Mouse (Mus musculus) A20 (cell line): ENCODE measurements around the gene Rbp2.

Experiments used
- DNase-seq: peaks from one replicate; pipeline ENCODE4 v3.0.0-alpha.2; 2011; ENCODE audit warnings: low read depth, low spot score

Gene Rbp2

DNA sequence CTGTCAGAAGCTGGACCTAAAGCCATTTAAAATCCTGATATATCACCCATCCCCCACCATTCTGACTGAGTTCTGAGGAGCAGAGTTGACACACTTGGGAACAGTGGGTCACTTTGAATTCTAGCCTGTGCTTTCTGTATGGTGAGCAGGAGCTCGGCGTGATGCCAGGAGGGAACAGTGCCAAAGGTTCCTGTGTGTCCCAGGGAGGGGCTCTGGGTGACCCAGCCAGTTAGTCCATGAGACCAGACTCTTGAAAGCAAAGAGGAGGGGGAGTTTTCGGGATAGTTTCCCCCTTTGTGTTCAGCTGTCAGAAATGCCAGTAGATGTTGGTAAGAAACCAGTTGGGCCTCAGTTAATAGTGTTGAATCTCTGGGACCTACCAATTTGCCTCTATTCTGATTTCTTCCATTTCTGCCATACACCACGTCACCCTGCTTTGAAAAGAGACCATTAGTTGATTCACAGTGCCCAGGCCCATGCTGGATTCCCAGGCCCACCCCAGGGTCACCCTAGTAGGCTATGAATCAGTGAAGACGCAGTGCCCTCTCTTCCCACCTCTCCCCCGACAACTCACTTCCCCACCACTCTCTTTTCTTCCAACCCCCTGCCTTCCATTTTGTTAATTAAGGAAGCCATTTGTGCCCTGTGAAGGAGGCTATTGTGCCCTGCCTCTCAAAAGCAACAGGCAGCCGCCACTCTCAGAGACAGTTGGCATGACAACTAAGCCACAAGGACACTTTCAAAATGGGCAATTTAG, 39.0 kb downstream of the Rbp2 start:
- DNase-seq = no peak

DNA sequence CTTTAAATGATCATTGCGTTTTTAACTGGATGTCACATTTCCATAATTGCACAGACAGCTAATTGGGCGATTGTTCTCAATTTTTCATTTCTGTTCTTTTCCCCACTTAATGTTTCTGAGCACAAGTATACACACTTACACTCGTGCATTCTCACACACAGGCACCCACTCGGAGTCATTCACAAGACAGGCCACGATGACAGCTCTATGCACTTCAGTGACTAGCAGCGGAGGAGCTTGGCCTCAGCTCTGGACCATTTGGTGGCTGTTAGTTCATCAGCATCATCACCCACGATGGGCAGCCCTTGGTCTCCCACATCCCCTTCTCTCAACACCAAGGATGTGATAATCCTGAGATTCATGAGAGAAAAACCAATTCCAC, 39.6 kb downstream of the Rbp2 start:
- no peak for DNase-seq

DNA sequence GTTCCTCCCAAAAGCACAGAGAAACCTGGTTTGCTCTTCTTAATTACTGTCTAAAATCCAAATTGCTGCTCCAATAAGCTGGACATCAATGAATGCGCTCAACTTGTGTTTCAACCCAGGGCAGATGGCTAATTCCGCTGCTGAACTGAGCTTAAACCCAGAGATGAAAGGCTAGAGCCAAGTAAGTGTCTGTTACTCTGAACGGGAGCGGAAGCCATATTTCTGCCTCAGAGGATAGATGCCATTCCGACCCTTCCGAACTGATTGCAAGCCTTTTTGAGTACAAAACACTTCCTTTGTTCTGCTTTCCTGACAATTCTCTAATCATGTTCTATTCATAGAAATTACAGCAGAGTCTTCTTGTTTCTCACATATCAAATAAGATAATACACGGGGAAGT, 41.3 kb downstream of the Rbp2 start:
- no peak for DNase-seq

DNA sequence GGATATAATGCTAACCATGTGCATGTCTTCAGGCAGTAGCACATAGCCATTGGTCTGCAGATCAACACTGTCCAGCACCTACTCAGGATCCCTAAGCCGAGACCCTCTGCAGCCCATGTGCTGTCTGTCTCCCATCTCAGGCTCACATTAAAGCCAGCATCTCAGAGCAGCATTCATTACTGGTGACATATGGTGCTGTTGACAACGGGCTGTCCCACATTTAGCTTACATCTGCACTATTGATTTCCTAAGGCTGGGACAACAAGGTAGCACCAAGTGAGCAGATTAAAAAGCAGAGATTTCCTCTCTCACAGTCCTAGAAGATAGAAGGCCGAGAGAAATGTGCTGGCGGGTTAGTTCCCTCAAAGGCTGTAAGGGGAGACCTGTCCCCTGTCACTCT, 43.9 kb downstream of the Rbp2 start:
- DNase-seq = no peak

DNA sequence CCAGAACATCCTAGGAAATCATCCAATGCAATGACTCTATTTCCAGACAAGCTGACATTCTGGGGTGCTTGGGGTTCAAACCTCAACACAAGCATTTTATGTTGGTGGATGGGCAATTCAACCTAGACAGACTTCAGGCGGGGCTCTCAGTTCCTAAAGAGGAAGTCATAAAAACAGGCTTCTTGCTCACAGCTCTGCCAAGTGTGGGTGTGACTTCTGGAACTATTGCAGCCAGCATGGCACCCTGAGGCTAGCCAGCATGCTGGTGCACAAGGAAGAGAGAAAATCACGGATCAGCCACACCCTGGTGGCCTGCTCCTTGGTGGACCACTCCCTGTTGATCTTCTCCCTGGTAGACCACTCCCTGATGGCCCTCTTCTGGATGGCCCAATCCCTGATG, 45.1 kb downstream of the Rbp2 start:
- DNase-seq = no peak

DNA sequence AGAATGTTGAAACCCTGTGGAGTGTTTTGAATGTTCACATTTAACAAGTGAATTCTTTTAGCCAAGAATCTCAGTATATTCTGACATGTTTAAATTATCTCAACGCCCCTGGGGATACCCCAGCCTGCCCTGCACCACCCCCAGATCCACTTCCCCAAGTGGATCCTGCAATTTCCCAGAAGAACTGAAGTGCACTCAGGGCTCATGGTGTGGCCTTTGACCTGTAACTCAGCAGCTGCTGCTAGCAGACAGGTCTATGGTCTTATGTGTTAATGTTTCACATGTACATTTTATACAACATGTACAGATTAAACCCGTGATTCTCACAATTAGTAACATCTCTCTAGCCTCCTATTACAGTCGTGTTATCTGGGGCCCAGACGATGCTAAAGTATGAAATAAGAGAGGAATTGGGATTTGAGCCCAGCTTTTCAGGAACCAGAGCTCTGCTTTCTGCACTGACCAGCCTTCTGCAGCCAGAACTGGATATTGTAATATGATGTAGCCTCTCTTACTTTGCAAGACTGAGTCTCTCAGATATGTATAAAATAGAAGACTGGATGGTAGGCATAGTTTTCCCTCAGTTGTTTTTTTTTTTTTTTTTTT, 48.9 kb downstream of the Rbp2 start:
- DNase-seq = no peak

DNA sequence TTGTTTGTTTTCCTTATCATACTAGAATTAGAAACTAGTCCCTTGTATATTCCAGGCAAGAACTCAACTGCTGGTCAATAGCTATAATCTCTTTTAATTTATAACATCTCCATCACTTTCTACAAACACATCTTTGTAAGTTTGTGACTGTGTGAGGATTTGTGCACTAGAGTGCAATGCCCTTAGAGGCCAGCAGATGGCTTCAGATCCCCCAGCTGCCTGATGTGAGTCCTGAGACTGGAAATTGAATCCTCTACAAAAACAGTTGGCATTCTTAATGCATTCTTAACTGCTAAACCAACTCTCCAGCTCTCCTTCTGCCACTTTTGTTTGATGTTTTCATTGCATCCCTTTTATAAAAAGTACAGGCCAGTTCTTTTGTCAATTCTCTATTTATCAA, 49.8 kb downstream of the Rbp2 start:
- peak; percentile 22 for DNase-seq

DNA sequence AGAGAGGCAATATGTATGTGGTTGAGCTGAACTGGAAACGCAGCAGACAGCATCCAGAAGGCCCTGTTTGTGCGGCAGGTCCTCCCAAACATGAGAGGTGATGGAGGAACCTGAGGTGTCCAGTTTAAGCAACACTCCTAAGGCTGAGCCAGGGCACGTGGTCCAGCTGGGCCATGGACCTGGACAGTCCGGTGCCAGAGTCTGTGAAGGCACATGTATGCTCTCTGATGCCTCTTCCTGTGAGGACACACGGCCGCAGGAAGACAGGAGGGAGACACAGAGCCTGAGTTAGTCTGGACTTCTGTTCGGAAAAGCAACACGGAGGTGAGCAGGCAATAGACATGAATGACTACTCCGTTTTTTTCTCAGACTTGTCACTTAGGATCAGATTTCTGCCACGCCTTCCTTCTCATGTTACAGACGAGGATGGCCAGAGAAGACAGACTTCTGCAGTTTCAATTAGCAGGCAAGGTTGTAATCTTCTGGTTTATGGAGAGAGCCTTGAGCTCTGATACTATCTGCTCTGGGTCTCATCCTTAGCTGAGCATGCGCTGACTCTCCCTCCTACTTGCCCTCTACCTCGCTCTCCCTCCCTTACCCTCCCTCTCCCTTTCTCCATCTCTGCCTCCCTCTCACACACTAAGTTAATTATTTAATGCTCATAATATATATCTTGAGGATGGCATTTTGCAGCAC, 52.2 kb downstream of the Rbp2 start:
- DNase-seq = no peak

DNA sequence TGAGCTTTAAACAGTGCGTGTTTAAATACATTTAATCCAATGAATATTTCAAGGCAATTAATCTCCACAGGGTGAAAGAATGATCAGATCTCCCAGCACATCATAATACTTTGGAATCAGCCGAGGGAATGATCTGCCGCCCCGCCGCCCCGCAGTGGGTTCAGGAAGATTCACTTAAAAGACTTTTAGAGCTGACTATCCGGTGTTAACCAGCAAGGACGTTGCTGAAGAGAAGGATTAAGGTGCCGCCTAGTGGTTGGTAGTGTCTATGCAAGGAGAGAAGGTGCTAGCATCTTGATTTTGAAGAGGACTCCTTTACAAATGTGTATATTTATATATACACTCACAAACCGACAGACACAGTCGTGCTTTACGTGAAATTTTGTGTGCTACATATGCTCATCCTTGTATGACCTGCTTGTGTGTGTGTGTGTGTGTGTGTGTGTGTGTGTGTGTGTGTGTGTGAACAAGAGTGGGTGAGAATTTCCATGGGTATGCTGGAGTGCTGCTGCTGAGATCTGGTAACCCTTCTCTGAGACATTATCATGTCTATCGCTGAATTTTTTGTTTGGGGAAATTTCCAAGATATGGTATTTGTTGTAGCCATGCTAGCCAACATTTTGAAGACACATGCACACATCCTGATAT, 52.9 kb downstream of the Rbp2 start:
- DNase-seq = peak; percentile 60

DNA sequence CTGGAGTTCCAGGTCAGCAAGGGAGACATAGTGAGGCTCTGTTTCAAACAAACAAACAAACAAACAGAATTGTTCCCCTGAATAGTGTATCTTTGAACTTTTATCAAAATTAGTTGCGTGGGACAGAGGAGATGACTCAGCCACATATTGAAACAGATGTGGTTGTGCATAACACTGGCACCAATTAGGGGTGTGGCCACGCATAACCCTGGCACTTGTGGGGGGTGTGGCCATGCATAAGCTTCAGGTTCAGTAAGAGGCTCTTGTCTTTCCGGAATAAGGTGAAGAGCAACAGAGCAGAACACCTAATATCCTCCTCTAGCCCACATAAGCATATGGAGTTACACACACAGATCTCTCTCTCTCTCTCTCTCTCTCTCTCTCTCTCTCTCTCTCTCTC, 58.1 kb downstream of the Rbp2 start:
- peak; percentile 24 for DNase-seq
